Mouse (Mus musculus) C2C12 (cell line): ENCODE measurements around the gene Map10. TPM values are rescaled to one million over a fixed set of nuclear protein-coding genes. Genes with fewer than 3 reads are reported as not detected.

Experiments used
- H3K27me3 ChIP-seq: one replicate; pipeline ENCODE4 v1.6.1; 2011; ENCODE audit not compliant: control insufficient read depth, insufficient read depth, insufficient read length
- H3K36me3 ChIP-seq: one replicate; pipeline ENCODE4 v1.6.1; 2011; ENCODE audit not compliant: control insufficient read depth, insufficient read depth
- H3K4me3 ChIP-seq: one replicate; pipeline ENCODE4 v1.5.1; 2011; ENCODE audit warnings: mild to moderate bottlenecking, control low read depth; ENCODE audit not compliant: poor library complexity, insufficient read depth, severe bottlenecking
- H3K79me2 ChIP-seq: one replicate; pipeline ENCODE4 v1.6.1; 2011; ENCODE audit not compliant: control insufficient read depth, insufficient read depth
- H3K79me3 ChIP-seq: one replicate; pipeline ENCODE4 v1.6.1; 2011; ENCODE audit warnings: low read depth, control low read depth
- H3ac ChIP-seq: one replicate; pipeline ENCODE3; 2011; ENCODE audit warnings: low read depth; ENCODE audit not compliant: control insufficient read depth, insufficient read length
- CTCF ChIP-seq: IDR thresholded peaks from one replicate; pipeline ENCODE4 v1.5.1; 2011; ENCODE audit not compliant: control insufficient read depth, insufficient read depth, insufficient read length
- FOSL1 ChIP-seq: IDR thresholded peaks from one replicate; pipeline ENCODE4 v1.8.0; 2011; ENCODE audit warnings: mild to moderate bottlenecking, low read length; ENCODE audit not compliant: poor library complexity, insufficient read depth, severe bottlenecking
- MAX ChIP-seq: IDR thresholded peaks from one replicate; pipeline ENCODE4 v1.6.1; 2011; ENCODE audit warnings: mild to moderate bottlenecking, control low read depth
- MYOD1 ChIP-seq: IDR thresholded peaks from one replicate; pipeline ENCODE4 v1.6.1; 2011; ENCODE audit warnings: low read depth; ENCODE audit not compliant: control insufficient read depth, insufficient read length
- USF1 ChIP-seq: IDR thresholded peaks from one replicate; pipeline ENCODE4 v1.6.1; 2011; ENCODE audit warnings: low read depth, mild to moderate bottlenecking, control low read depth, moderate library complexity
- polyA plus RNA-seq: library from polyadenylated mRNA; unstranded; fragments of >200 nt; fragmentation: generic; extraction: Trizol; gene quantifications from one replicate; pipeline ENCODE4 v1.2.1, GENCODE M21; 2012; ENCODE audit warnings: missing spikeins

The Map10 gene
- polyA plus RNA-seq, 1 experiment: not detected

GRCm38 (mm10) chr8:125718914-125719313 is 49.3 kb downstream of the Map10 start:
- no peaks in the 10 kb centered on the region for H3K79me3 ChIP-seq
- H3K4me3 ChIP-seq: no peak overlapping the region
- no peak for TF ChIP-seq FOSL1
- no peak for TF ChIP-seq USF1
- TF ChIP-seq MAX: no peak
- no peaks in the 10 kb centered on the region for H3K27me3 ChIP-seq
- no peaks in the 10 kb centered on the region for H3K79me2 ChIP-seq
- no peak overlapping the region for H3ac ChIP-seq
- H3K36me3 ChIP-seq: no peaks in the 10 kb centered on the region

- no peaks in the 10 kb centered on the region for H3K27me3 ChIP-seq
- H3K36me3 ChIP-seq: no peaks in the 10 kb centered on the region
- no peak overlapping the region for H3ac ChIP-seq
- no peak for TF ChIP-seq CTCF
- no peak for TF ChIP-seq MYOD1
- no peak for TF ChIP-seq MAX
- no peak overlapping the region for H3K4me3 ChIP-seq
- no peaks in the 10 kb centered on the region for H3K79me3 ChIP-seq
- no peaks in the 10 kb centered on the region for H3K79me2 ChIP-seq
These were observed 53.1 kb downstream of the Map10 start for GRCm38 (mm10) chr8:125722675-125723074.

Other genes starting within 250 kb of the Map10 start
- 6.5 TPM for gene Sipa1l2, start 100.0 kb upstream of the Map10 start, polyA plus RNA-seq
- 4.8 TPM for gene Ntpcr, start 60.1 kb downstream of the Map10 start, polyA plus RNA-seq
- gene Pcnx2, start 228.5 kb downstream of the Map10 start, polyA plus RNA-seq: not detected
- not detected for gene Map3k21, start 240.6 kb downstream of the Map10 start, polyA plus RNA-seq